Mouse (Mus musculus) testis, adult 2 months (tissue): ENCODE results near the gene Gm7168. TPM values are rescaled to one million over a fixed set of nuclear protein-coding genes. Genes with fewer than 3 reads are reported as not detected.
"Not testable (repeated sequence)": the region's sequence is repeated elsewhere in the genome, so short reads cannot be mapped to it uniquely, and the experiment has no call there.

Experiments used
- H3K27ac ChIP-seq: fragments of 200-500 bp; 2 replicates; pipeline ENCODE4 v1.5.1; 2012; ENCODE audit warnings: low read depth, low read length; ENCODE audit not compliant: control insufficient read depth, insufficient read depth
- H3K27me3 ChIP-seq: fragments of 200-500 bp; 2 replicates; pipeline ENCODE4 v1.6.1; 2012; ENCODE audit warnings: mild to moderate bottlenecking, low read length, moderate library complexity; ENCODE audit not compliant: control insufficient read depth, insufficient read depth
- H3K36me3 ChIP-seq: fragments of 200-500 bp; 2 replicates; pipeline ENCODE4 v1.6.1; 2012; ENCODE audit warnings: mild to moderate bottlenecking, low read length; ENCODE audit not compliant: control insufficient read depth, insufficient read depth
- H3K4me1 ChIP-seq: fragments of 200-500 bp; 2 replicates; pipeline ENCODE4 v1.6.1; 2012; ENCODE audit warnings: low read length; ENCODE audit not compliant: control insufficient read depth, insufficient read depth
- H3K4me3 ChIP-seq: fragments of 200-500 bp; 2 replicates; pipeline ENCODE4 v1.5.1; 2012; ENCODE audit warnings: low read depth, mild to moderate bottlenecking, low read length, moderate library complexity, mixed read lengths; ENCODE audit not compliant: control insufficient read depth
- CTCF ChIP-seq: fragments of 200-500 bp; IDR thresholded peaks from 2 replicates; pipeline ENCODE4 v1.5.1; 2012; ENCODE audit warnings: low read depth, mild to moderate bottlenecking, inconsistent platforms, low read length, moderate library complexity; ENCODE audit not compliant: control insufficient read depth, insufficient read depth, insufficient replicate concordance
- POLR2A ChIP-seq: fragments of 200-500 bp; IDR thresholded peaks from 2 replicates; pipeline ENCODE4 v1.6.1; 2012; ENCODE audit warnings: low read depth, mild to moderate bottlenecking, inconsistent platforms, low read length, moderate library complexity; ENCODE audit not compliant: control insufficient read depth
- polyA plus RNA-seq: library from polyadenylated mRNA; depleted of rRNA; stranded (reverse); fragments of >200 nt; gene quantifications from 2 replicates; pipeline ENCODE4 v1.2.3, GENCODE M21; 2012

The Gm7168 gene
- polyA plus RNA-seq, 1 experiment = 3.9 TPM

GRCm38 (mm10) chr17:13920771-13921170, 27.4 kb upstream of the Gm7168 start:
- Histone ChIP-seq H3K4me1 (no peaks in the 10 kb centered on the region), H3K27ac (no peak overlapping the region), H3K27me3 (no peaks in the 10 kb centered on the region), H3K4me3 (no peak overlapping the region), H3K36me3 (no peaks in the 10 kb centered on the region)
- TF ChIP-seq POLR2A (no peak), CTCF (no peak)

DNA sequence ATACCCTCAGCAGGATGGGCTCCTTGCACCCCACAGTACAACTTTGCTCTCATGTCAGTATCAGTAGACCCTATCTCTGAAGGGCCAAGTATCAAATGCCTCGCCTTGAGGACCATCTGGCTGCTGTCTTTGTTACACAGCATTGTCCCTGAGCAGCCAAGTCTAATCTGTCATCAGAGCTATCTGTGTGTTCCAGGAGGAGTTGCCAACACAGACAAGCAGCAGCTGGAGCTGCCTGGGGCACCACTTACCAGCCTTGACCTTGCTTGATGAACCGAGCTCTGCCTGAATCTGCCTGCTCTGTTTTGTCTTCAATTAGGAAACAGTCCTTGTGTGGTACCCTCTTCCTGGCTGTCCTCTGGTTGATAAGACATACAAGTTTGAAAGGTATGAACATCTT, 24.8 kb upstream of the Gm7168 start:
- H3K4me1 ChIP-seq = no peaks in the 10 kb centered on the region
- peak overlapping the region; percentile 33; the same call in 1 of the 2 replicates for H3K27ac ChIP-seq
- no peaks in the 10 kb centered on the region for H3K36me3 ChIP-seq
- no peak overlapping the region for H3K4me3 ChIP-seq
- no peaks in the 10 kb centered on the region for H3K27me3 ChIP-seq
- TF ChIP-seq CTCF = no peak
- TF ChIP-seq POLR2A = no peak

- Histone ChIP-seq H3K4me3 (no peak overlapping the region), H3K27me3 (no peaks in the 10 kb centered on the region), H3K36me3 (no peaks in the 10 kb centered on the region), H3K4me1 (no peaks in the 10 kb centered on the region), H3K27ac (no peak overlapping the region)
- TF ChIP-seq POLR2A (no peak), CTCF (no peak)
Observed at GRCm38 (mm10) chr17:13924588-13924987, 23.6 kb upstream of the Gm7168 start.

- Histone ChIP-seq H3K27ac (no peak overlapping the region), H3K4me1 (no peaks in the 10 kb centered on the region), H3K27me3 (no peaks in the 10 kb centered on the region), H3K4me3 (no peak overlapping the region), H3K36me3 (no peaks in the 10 kb centered on the region)
- no peak for TF ChIP-seq POLR2A
Observed at GRCm38 (mm10) chr17:13925931-13926330, 22.2 kb upstream of the Gm7168 start.

DNA sequence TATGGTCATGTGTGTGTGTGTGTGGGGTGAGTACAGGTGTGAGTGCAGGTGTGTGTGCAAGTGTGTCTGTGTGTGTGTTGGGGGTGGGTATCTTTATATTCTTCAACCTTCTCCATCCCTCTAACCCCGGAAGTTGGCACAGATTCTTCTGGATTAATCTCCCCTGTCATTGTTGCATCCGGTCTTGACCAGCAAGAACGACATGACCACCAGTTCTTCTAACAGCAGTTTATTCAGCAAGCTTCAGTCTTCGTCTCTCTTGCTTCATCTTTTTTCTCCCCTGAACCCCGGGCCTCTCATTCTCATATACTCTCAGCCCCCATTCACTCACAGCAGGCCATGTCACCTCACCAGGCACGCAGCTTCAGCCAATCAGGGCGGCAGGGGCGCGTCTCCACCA, 17.8 kb upstream of the Gm7168 start:
- H3K4me1 ChIP-seq = no peaks in the 10 kb centered on the region
- TF ChIP-seq CTCF (no peak), POLR2A (no peak)
- no peak overlapping the region for H3K4me3 ChIP-seq
- H3K27ac ChIP-seq = no peak overlapping the region
- no peaks in the 10 kb centered on the region for H3K36me3 ChIP-seq
- H3K27me3 ChIP-seq = no peaks in the 10 kb centered on the region

DNA sequence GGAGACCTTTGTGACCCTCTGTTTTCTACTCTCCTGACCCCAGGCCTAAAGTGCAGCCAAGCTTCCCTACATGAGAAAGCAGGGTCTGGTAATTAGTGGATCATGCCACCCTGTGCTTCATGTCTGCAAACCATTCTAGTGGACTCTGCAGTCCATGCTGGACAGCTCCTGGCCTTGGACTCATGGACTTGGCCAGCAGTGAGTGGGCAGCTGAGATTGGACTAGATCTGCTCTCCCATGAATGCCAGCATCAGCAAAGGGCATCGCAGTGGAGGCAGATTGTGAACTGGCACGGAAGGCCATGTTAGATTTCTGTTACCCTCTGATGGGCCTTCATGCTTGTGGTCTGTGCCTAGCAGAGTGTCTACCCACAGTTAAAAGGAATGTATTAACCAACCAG, 12.8 kb upstream of the Gm7168 start:
- not testable (repeated sequence) for H3K4me1 ChIP-seq, H3K27ac ChIP-seq, H3K4me3 ChIP-seq, H3K36me3 ChIP-seq, H3K27me3 ChIP-seq

DNA sequence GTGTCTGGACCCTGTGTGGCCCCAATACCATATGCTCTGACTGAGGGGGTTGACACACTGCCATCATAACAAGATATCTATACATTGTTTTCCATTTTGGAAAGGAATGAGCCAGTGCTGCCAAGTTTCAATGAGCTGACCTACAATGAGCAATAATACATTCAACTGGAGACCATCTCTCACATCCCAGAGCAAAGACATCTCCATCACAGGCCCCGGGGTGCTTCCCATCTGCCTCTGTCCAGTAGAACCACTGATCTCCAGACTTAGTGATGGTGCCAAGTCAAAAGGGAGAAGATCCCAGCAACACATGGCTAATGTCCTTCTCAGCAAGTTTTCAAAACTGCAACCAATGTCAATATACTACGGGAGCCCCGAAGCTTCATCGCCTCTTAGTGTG, 10.4 kb upstream of the Gm7168 start:
- Histone ChIP-seq H3K4me3 (no peak overlapping the region), H3K4me1 (no peaks in the 10 kb centered on the region), H3K27me3 (no peaks in the 10 kb centered on the region), H3K27ac (no peak overlapping the region), H3K36me3 (no peaks in the 10 kb centered on the region)
- no peak for TF ChIP-seq POLR2A
- no peak for TF ChIP-seq CTCF

- no peaks in the 10 kb centered on the region for H3K27me3 ChIP-seq
- no peak for TF ChIP-seq CTCF
- no peak for TF ChIP-seq POLR2A
Observed at GRCm38 (mm10) chr17:13938652-13939051, 9.5 kb upstream of the Gm7168 start.

GRCm38 (mm10) chr17:13939231-13939630, 8.9 kb upstream of the Gm7168 start:
- H3K27ac ChIP-seq, H3K4me1 ChIP-seq, H3K4me3 ChIP-seq, H3K27me3 ChIP-seq, H3K36me3 ChIP-seq: not testable (repeated sequence)

More at GRCm38 (mm10) chr17:13938652-13939051, 9.5 kb upstream of the Gm7168 start:
- Histone ChIP-seq H3K4me1 (no peaks in the 10 kb centered on the region), H3K4me3 (no peak overlapping the region), H3K27ac (no peak overlapping the region), H3K36me3 (no peaks in the 10 kb centered on the region)
